Mouse (Mus musculus) telencephalon, adult 2 months (tissue): ENCODE data around the gene Rassf7.
"Not testable (repeated sequence)": the region's sequence is repeated elsewhere in the genome, so short reads cannot be mapped to it uniquely, and the experiment has no call there.

Experiments
- DNase-seq: peaks from one replicate; pipeline ENCODE4 v3.0.0-alpha.2; 2011; ENCODE audit warnings: low read depth, low spot score

Gene Rassf7

GRCm38 (mm10) chr7:141222126-141222467 lies 6.4 kb downstream of the Rassf7 start:
- DNase-seq, result no peak

GRCm38 (mm10) chr7:141222696-141223215 lies 7.1 kb downstream of the Rassf7 start:
- no peak for DNase-seq

- DNase-seq, result no peak
These were observed 10.9 kb downstream of the Rassf7 start for GRCm38 (mm10) chr7:141226535-141226934.

- DNase-seq, result no peak
These were observed 12.1 kb downstream of the Rassf7 start for GRCm38 (mm10) chr7:141227796-141228195.

- DNase-seq, result peak; percentile 91
These were observed 12.8 kb downstream of the Rassf7 start, which contains the start of gene Phrf1 for GRCm38 (mm10) chr7:141228279-141229067. Gene Phrf1 (plus strand): TSS chr7:141228784.

- DNase-seq, result no peak
These were observed 14.0 kb downstream of the Rassf7 start for GRCm38 (mm10) chr7:141229702-141230101.

- DNase-seq, result no peak
These were observed 14.9 kb downstream of the Rassf7 start for GRCm38 (mm10) chr7:141230570-141230969.

GRCm38 (mm10) chr7:141231111-141231510 lies 15.5 kb downstream of the Rassf7 start:
- no peak for DNase-seq

- DNase-seq, result no peak
These were observed 15.9 kb downstream of the Rassf7 start for GRCm38 (mm10) chr7:141231551-141231950.

- DNase-seq, result not testable (repeated sequence)
These were observed 34.8 kb downstream of the Rassf7 start for GRCm38 (mm10) chr7:141250486-141250885.

- no peak for DNase-seq
These were observed 40.5 kb downstream of the Rassf7 start for GRCm38 (mm10) chr7:141256159-141256558.

- DNase-seq, result no peak
These were observed 45.8 kb downstream of the Rassf7 start for GRCm38 (mm10) chr7:141261480-141261879.

- DNase-seq, result no peak
These were observed 48.0 kb downstream of the Rassf7 start for GRCm38 (mm10) chr7:141263640-141264039.

GRCm38 (mm10) chr7:141264041-141264700 lies 48.5 kb downstream of the Rassf7 start:
- no peak for DNase-seq

GRCm38 (mm10) chr7:141264761-141265410 lies 49.2 kb downstream of the Rassf7 start:
- no peak for DNase-seq

GRCm38 (mm10) chr7:141265411-141265738 lies 49.7 kb downstream of the Rassf7 start:
- no peak for DNase-seq

GRCm38 (mm10) chr7:141265739-141266561 lies 50.3 kb downstream of the Rassf7 start, which contains the start of gene Irf7:
Gene Irf7 (minus strand): TSS chr7:141266481.
- DNase-seq, result no peak
